Mouse (Mus musculus) layer of hippocampus, adult 9-10 months (tissue): ENCODE results near the gene Pcsk2.

Source experiments
- DNase-seq: peaks from one replicate; pipeline ENCODE4 v3.0.0; 2022; ENCODE audit warnings: low spot score

The Pcsk2 gene

DNA sequence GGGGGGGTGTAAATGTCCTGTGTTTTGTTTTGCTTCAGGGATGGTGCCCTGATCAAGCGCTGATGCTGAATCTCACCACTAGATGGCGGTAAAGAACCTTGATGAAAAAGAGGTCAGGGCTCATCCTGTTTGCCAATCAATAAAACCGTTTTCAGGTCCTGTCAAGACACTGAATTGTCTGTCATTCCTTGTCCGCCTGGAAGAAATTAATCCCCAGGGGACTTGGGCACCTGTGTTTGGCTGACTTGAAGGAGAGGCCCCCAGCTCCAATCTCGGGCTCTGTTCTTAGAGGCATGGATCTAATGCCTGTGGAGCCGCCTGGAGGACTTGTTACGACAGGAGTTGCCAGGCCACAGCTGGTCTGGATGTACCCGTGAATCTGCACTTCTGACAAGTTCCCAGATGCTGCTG lies 291.3 kb downstream of the Pcsk2 start:
- peak; percentile 87 for DNase-seq

DNA sequence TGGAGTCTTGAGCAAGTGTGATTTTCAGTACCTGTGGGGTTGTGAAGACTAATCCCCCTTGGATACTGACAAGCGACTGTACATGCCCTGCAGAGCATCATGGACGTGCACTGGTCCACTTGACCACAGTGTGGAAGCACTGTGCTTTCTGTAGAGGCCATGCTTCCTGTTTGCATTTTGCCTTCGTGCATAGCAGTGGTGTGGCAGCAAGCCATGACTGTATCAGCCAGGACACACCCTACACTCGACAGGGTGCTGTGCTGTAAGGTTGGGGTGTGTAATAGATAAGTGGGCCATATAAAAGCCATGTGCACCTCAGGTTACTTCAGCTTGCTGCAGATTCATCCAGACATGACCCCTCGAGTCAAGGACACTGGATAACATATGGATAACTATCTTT lies 292.7 kb downstream of the Pcsk2 start:
- DNase-seq, result no peak

DNA sequence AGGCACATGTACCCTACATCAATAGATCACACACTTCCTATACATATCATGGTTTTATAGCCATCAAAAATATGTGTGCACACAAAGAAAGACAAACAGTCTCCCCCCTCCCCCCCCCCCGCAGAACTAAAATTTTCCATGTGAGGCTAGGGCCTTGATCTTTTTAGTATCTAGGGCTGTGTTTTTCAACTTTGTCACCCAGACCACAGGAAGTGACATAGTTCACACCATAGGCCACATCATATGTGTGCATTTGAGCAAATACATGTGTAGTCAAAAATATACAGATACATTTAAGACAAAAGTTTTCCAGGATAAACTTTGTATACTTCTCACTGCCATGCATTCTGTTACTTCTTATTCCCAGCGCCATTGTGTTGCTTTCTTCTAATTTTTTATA lies 293.5 kb downstream of the Pcsk2 start:
- no peak for DNase-seq

DNA sequence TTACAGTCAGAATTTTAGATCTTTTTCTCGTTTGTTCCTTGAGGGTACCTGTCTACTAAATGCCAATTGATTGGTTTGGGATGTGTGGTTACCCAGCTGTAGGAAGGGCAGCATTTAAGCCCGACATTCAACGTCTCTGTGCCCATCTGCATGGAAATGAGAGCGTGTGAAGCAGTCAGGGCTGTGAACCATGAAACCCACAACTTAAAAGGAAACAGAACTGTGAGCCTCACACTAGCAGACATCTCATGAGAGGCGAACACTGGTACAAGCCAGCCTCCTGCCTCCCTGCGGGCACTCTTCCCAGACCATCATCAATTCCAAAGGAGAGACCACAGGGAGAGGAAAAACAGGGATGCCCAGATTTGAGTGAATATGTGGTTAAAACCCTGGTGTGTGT lies 294.9 kb downstream of the Pcsk2 start:
- no peak for DNase-seq

DNA sequence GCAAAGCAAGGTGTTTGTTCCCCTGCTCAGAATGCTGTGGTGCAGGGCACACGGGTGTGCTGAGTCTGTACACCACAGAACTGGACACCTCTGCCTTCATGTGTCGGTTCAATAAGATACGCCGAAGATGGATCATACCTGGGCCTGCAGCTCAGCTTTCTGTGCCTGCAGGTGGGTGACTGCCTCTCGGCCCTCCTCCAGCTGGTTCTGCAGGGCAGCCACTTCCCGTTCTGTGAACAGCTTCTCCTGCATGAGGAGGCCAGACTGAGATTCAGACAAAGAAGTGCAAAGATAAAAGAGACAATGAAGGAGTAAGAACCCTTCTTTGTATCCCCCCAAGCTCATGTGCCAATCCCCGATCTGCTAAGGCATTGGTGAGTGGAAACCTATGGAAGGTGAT lies 295.6 kb downstream of the Pcsk2 start:
- DNase-seq, result no peak

DNA sequence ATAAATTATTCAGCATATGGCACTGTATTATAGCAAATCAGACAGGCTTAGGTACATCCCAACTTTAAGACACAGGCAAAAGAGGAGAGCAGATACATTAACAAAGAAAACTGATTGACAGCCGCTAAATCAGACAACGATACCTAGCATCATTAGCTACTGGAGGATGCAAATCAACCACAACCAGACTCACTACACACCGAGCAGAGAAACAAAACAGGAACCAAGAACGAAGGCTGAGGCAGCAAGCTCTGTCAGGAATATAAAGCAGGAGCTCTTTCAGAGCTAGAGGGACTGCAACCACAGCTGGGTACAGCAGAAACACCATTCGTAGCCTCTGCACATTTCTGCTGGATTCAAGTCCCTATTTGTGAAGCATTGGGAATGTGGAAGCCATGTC lies 298.8 kb downstream of the Pcsk2 start:
- no peak for DNase-seq

DNA sequence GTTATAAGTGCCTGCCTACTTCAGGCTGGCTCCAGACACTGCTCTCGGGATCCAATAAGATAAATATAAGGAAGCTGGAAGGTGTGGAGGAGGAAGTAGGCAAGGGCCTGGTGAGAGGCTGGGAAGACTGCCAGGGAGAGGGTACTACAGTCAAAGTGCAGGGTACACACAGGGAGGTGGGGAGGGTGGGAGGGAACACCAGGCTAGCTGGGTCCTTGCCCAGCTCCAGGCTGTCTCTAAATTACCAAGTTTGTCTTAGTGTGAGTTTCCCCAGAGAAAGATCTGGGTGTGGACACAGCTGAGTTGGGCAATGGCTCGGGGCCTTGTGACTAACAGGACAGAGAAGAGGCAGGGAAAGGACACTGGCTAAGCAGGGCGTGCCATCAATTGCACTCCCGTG lies 300.8 kb downstream of the Pcsk2 start:
- DNase-seq, result no peak

DNA sequence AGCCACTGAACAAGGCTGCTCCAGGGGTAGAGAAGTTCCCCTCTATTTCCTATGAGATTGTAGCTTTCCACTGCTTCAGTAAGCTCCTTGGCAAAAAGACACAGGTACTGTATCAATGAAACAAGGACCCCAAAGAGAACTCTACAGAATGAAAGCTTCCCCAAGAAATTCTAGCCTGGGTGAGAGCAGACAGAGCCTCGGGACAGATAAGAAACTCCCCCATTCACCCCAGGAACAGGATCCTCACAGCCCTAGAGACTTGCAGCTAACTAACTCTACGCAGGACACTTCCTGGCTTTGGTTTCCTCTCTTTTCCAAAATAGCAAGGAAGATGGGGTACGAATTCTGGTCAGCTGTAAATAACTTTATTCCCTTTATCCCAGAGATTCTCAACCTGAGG lies 301.3 kb downstream of the Pcsk2 start:
- DNase-seq, result no peak

DNA sequence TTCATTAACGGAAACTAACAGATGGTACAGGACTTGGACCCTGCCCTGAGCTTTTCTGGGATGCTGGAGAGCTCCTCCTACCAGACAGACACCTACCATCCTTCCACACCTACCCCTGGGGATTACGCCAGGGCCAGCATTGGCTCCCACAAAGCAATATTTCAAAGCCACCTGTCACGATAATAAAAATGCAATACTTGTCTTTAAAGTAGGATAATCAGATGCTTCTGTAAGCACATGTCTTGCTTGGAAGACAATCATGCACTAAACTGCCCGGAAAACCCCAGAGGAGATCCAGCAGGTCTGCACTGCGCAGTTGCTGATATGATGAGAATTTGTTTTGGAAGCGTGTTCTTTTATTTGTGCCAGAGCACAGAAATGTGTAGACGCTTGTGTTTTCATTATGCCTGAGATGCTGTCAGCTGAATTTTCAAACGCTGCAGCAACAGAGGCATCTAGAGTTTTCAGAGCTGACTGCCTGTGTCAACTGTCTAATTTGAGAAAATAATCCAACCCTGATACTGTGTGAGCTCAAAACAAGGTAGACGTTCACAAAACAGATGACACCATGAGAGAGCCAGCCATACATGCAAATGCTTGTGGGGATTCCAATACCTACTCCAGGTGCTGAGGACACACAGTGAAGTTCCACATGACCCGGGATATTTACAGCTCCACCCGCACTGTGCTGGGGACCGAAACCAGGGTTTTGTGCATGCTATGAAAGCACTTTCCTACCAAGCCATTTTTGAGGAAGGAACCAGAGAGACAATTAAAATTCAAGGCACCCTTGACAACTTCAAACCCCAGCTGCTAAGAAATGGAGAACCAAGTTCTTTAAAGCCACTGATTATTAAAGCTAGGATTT lies 305.6 kb downstream of the Pcsk2 start:
- DNase-seq, result peak; percentile 10

DNA sequence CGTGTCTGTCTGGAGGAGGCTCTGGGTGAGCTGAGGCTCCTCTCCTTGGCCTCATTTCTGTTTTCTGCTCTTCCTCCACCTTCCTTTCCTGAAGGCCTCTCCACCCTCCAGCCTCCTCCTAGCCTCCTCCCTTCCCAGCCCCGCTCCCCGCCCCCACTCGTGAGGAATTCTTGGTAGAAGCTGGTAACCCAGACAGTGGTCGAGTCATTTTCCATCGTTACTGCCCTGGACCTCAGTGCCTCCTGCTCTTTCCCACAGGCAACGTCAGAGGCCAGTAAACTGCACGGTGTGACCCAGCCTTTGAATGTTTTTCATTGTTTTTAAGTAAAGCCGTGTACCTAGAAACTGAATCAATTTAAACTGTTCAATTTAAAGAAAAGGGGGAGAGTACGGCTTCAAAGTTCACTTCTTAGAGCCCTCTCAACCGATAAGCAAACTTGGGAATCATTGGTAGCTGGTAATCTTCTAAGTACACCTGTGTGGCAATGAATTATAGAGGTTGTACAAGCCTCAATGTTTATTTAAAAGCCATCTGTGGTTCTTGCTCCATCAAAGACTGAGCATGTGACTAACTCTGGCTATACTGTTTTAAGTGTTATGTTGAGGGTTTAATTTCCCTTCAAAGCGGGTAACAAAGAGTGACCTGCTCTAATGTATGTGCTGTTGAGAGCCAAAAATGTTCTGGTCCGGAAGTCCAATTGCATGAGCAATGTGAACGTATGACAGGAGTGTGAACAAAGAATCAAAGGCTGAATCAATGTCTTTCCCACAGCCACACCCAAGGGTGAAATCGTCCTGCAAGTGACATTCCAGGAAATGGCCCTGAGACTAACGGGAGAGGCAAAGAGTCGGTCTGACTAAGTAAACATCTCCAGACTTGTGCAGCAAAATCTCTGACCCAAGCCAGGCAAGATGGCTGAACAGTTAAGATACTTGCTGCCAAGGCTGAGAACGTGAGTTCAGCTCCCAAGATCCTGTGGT lies 306.6 kb downstream of the Pcsk2 start:
- DNase-seq, result no peak

DNA sequence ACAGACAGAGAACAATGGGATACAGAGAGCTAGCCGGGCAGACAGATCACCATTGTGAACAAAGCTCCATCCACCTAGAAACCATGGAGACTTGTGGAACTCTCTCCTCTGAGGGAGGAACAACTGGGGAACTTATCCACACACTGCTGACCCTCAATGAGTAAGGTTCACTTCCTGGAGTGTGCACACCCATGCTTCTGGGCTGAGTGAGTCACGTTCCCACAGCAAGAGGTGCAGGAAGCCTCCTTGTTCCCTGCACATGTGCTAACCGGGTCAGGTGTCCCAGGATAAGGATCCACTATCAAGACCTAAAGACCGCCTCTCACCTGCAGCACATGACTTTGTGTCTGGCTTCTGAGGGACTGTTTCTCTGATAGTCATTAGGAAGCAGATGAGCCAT lies 307.5 kb downstream of the Pcsk2 start:
- no peak for DNase-seq

DNA sequence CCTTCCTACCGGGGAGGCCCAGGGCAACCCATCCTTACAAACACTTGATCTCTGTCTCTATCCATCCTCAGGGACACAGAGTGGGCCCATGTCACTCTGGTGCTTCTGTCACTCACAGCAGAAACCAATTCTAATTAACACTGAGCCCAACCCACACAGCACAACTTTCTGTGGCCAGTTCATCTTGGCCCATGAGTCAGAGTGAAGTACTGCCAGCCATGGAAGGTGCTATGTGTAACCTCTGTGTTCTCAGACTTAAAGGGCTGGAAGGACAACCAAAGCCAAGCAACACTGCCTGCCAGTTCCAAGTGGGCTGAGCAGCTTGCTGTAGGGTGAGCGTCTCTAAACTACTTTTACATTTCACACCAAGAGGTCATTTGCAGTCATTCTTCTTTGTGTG lies 313.2 kb downstream of the Pcsk2 start:
- DNase-seq, result no peak

DNA sequence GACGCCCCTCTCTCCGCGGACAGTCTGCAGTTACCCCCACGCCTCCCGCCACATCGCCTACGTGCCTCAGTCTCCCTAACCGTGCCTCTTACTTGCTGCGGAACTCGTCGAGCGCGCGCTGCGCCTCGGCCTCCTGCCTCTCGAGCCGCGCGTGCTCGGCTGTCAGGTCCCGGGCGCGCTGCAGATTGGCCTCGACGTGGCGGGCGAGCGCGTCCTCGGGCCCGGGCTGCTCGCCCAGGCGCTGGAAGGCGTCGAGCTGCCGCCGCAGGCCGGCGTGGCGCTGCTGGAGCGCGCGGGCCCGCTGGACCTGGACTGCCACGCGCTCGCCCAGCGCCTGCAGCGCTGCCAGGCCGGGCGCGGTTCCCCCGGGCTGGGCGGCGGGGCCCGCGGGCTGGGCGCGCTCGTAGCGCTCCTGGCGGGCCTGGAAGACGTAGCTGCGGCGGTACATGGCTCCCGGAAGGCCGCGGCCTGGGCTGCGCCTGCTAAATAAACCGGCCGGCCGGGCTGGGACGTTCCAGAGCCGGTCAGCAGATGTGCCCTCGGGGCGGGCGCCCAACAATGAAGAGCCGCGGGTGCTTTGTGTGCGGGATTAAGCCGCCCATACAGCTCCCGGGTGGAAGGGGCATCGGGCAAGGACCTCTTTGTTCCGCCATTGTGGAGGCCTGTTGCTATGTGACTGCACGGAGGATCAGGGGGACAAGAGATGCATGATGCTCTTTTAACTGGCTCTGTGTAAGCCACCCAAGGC lies 316.7 kb downstream of the Pcsk2 start, which contains the start of gene Bfsp1:
TSS of gene Bfsp1 (minus strand) at position 690 of the 748 bp plus-strand sequence.
- DNase-seq, result no peak

DNA sequence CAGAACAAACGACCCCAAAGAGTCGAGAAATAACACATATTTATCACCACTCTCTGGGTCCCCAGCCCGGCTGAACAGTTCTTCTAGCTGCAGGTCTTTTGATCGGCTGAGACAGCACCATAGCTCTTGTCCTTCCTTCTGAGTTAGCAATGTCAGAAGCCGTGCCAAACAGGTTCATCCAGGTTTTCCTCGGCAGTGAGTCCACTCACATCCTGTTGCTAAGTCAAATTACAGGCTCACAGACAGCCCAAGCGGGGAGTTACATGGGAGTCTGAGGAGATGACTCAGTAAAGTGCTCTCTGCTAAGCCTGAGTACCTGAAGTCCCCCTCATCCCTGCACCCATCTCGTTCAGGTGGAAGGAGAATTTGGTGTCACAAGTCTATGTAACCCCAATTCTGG lies 318.6 kb downstream of the Pcsk2 start:
- no peak for DNase-seq
